Mouse (Mus musculus): ENCODE results near the gene Tmem255b.

The Tmem255b gene

DNA sequence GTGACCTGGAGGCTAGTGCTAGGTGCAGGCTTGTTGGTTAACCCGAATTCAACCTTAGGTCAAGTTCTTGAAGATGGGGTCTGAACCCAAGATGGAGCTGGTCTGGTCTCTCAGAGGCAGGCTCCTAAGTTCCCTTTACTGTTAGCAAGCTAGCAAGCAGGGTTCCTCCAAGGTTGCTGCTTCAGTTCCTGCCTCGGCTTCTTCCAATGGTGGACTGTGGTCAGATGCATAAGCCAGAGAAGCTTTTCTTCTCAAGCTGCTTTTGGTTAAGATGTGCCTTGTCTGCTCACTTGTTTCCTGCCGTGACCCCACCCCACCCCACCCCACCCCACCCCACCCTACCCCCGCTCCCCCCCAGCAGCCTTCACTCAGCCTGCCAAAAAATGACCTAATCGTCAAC lies 1.9 kb upstream of the Tmem255b start:
- in situ Hi-C loops (cut with MboI; ENCODE audit: low pct_unique_long_range_greater_than_20kb in 1 of 2, low sequenced_read_pairs in 2 of 2, unreplicated experiment in 1 of 2): no loop called here

DNA sequence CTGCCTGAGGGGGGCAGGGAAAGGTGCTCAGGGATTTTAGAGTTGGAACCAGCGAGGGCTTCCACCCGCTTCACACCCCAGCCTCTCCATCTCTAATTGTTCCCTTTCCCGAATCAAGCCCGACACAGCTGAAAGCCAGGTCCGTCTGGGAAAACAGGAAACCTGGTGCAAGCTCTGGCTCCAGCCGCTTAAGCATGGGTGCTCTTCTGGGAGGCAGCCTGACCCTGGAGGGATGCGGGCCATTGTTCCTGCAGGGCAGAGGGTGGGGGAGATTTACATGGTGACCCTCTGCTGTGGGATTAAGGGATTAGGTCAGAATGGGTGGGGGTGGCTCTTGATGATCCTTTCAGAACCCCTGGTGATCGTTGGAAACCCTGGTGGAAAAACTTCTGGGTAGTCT lies 1.1 kb downstream of the Tmem255b start:
- in situ Hi-C loops (cut with MboI; ENCODE audit: low pct_unique_long_range_greater_than_20kb in 1 of 2, low sequenced_read_pairs in 2 of 2, unreplicated experiment in 1 of 2): no loop called here

DNA sequence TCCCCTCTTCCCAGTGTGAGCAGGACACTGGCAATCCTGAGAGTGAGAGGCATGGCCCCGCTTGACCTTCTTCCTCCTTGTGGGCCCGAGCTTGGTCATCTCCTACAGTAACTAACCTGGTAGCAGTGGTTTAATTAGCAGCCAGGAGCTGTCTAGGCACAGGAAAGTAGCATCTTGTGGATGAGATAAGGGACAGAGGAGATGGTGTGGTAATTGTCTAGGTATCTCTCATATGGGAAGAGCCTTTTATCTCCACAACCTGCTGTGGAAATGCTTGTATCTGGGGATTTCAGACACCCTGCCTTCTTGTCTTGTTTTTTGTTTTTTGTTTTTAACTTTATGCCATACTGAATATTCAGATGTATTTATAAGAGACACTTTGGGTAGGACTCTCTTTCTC lies 2.5 kb downstream of the Tmem255b start:
- in situ Hi-C loops (cut with MboI; ENCODE audit: low pct_unique_long_range_greater_than_20kb in 1 of 2, low sequenced_read_pairs in 2 of 2, unreplicated experiment in 1 of 2): no loop called here

DNA sequence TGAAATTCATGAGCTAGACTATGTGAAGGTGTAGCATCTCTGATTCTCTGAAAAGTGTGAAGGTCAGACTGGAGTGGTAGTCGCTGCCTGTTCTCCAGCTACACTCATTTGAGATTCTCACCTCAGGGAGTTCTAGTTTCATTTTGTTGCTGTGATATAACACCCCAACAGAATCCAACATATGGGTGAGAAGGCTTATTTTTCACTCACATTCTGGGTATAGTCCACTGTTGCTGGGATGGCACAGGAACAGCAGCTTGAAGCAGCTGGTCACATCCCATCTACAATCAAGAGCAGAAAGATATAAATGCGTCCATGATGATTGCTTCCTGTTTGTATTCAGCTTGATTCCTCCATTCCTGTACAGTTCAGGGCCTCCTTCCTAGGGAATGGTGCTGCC lies 7.2 kb downstream of the Tmem255b start:
- in situ Hi-C loops (cut with MboI; ENCODE audit: low pct_unique_long_range_greater_than_20kb in 1 of 2, low sequenced_read_pairs in 2 of 2, unreplicated experiment in 1 of 2): no loop called here

DNA sequence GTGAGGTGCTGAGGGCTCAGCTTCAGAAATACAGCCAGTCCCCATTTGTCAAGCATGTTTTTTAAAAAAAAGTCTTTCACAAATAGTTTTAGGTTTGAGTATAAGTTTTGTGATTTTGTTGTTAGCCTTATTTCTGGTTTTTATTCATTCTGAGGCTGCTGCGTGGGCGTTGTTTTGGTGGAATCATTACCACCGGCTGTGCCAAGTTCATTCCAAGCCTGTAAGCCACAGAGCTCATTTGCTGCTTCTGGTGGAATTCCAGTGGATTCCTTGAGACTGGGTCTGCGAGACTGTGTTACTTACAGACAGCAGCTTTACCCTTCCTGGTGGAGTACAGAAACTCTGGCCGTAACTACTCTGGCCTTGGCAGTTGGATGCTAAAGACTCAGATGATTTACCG lies 11.5 kb downstream of the Tmem255b start:
- in situ Hi-C loops (cut with MboI; ENCODE audit: low pct_unique_long_range_greater_than_20kb in 1 of 2, low sequenced_read_pairs in 2 of 2, unreplicated experiment in 1 of 2): no loop called here

DNA sequence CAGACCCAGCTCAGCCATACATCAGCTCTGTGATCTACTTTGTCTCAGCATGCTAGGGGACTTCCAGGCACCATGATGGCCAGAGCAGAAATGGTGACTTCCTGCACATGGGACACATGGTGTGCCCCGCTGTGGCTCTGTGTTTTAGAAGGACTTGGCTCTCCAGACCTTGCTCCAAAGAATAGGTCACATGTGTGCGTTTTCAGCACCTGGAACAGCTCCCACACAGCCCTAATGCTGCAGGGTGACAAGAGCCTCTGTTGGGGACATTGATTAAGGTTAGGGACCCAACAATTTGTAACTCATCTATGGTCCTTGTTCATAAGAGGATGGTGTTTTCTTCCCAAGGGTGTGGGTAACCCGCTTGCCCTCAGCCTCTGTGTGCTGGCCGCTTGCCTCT lies 13.2 kb downstream of the Tmem255b start:
- in situ Hi-C loops (cut with MboI; ENCODE audit: low pct_unique_long_range_greater_than_20kb in 1 of 2, low sequenced_read_pairs in 2 of 2, unreplicated experiment in 1 of 2): no loop called here

DNA sequence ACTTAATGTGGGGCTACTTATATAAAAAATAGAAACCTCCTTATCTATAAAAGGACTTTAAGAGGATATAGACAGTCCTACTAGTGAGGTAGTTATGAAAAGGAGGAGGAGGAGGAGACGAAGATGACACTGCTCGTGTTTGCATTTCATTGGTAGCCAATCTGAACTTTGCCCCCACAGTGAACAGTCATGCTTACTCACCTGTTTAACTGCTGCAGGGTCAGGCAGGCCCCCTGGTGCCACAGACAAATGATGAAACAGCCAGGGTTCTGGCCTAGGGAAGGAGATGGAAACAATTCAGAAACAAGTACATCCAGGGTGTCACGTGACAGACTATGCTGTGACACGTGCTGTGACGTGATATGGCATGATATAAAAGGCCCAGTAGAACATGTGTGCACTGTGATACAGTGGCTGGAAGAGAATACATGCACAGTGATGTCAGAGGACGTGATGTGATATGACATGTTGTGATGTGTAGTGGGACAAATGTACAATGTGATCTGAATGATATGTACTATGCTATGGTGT lies 16.8 kb downstream of the Tmem255b start:
- in situ Hi-C loops (cut with MboI; ENCODE audit: low pct_unique_long_range_greater_than_20kb in 1 of 2, low sequenced_read_pairs in 2 of 2, unreplicated experiment in 1 of 2): no loop called here

DNA sequence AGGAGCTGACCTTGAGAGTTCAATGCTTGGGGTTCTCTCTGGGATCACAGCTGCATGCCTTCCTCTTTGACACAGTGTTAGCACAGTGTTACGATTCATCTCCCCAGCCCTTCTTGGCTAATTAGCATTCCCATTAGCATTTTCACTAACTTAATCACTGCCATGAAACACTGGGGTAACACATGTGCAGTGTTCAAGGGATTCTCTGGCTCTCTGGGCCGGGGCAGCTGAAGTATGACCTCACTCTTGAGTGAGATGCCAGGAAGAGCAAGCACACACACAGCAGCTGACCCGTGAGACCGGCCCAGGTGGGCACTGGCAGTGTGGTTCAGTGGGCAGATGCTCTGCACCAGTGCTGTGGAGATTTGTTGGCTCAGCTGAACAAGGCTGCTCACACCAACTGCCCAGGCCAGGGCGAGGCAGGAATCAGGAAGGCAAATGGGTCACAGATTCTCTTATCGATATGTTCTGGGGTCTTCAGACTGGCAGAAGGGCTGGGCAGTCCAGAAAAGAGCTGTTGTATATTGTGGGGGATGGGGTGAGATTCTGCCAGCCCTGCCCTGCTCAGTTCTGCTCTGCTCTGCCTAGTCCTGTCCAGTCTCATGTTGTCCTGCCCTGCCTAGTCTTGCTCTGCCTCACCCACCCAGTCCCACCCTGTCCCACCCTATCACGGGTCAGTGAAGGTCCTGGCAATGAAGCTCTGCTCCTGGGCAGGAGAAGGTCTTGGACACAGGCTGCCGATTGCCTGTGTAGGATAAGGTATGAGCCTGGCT lies 19.5 kb downstream of the Tmem255b start:
- in situ Hi-C loops (cut with MboI; ENCODE audit: low pct_unique_long_range_greater_than_20kb in 1 of 2, low sequenced_read_pairs in 2 of 2, unreplicated experiment in 1 of 2): no loop called here

DNA sequence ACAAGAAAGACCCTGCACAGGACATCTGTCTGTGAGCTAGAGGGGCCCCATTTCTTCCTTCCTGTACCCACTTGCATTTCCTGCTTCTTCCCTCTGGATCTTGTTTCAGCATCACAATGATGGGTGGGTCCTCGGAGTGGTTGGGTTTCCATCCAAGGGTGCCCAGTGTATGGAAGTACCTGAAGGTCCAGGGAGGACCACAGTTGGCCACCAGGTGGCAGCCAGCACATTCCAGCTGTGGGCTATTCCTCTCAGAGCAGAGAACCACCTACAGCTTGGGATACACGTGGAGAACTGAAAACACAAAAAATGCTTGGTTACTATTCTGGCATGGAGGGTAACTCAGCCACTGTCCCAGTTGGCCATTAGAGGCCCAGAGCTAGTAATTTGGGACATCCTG lies 20.3 kb downstream of the Tmem255b start:
- in situ Hi-C loops (cut with MboI; ENCODE audit: low pct_unique_long_range_greater_than_20kb in 1 of 2, low sequenced_read_pairs in 2 of 2, unreplicated experiment in 1 of 2): no loop called here

DNA sequence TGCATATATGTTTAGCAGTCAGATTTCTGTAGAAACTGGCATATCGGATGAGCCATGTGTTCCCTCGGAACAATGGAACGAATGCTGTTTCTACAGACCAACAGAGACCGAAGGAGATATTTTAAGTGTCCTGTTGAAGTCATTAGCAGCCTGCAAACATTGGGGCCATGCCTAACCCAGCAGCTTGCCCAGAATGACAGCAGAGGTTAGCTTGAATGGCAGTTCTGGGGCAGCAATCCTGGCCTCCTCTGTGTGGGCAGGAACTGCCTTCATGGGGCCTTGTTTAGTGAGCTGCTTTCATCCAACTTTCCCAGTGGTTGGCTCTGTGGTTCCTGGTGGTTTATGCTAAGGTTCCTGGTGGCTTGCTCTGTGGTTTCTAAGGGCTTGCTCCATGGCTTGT lies 24.4 kb downstream of the Tmem255b start:
- in situ Hi-C loops (cut with MboI; ENCODE audit: low pct_unique_long_range_greater_than_20kb in 1 of 2, low sequenced_read_pairs in 2 of 2, unreplicated experiment in 1 of 2): no loop called here

DNA sequence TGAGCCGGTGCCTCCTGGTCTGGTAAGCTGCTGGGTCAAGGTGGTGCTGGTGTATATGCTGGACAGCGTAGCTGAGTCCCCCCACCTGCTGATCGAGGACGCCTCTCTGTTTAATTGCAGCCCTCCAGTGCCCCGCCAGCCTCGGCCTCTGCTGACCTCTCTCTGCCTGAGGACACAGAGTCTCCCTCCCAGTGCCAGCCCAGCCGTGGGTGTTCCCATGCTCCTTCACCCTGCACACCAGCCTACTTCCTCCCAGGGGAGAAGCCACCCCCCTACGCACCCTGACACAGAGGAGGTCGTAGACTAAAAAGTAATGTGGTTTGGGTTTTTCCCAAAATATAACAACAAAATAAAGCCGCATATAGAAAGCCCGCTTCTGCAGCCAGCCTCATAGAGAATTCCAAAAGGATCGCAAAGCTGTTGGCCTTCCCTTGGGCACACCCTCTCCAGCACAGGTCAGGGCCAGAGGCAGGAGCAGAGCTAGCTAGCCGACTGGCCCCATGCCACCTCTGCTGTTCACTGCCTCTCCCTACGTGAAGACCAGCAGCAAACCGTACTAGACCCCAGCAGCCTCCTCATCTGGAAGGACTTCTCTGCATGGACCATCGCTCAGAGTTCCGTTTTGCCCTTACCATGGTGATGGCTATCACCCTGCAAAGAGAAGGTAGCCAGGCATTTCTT lies 26.2 kb downstream of the Tmem255b start:
- in situ Hi-C loops (cut with MboI; ENCODE audit: low pct_unique_long_range_greater_than_20kb in 1 of 2, low sequenced_read_pairs in 2 of 2, unreplicated experiment in 1 of 2): no loop called here

DNA sequence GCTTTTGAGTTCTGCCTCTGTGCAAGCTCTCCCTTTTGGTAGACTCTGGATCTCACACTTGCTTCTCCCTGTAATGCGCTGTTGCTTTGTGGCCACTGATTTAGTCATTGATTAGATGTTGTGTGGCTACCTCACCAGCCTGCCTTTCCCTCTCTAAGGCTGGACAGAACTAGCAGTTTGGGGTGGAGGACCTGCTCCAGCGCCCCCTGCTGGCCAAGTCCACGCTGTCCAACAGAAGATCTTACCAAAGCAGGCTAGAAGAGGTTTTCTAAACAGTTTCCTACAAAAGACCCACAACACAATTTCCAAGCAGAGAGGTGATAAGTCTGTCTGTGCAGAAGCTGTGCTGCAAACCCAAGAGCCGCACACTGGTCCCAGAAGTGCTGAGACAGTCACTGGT lies 26.9 kb downstream of the Tmem255b start:
- in situ Hi-C loops (cut with MboI; ENCODE audit: low pct_unique_long_range_greater_than_20kb in 1 of 2, low sequenced_read_pairs in 2 of 2, unreplicated experiment in 1 of 2): no loop called here

DNA sequence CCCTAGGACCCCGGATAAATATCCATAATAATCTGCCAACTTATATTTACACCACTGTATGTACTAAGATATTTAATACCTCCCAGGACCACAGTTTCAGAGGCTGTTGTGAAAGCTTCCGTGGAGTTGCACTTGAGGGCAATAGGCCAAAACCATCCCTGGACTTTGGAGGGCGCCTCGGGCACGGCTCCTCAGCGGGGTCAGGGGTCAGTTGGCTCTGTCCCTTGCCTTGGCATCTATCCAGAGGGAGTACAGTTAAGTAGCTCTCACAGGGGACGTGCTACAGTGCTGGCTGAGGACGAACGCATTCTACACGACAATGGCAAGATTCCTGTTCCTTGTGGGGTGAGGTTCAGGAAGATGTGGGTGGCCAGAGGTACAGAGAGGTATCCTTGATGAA lies 27.4 kb downstream of the Tmem255b start:
- in situ Hi-C loops (cut with MboI; ENCODE audit: low pct_unique_long_range_greater_than_20kb in 1 of 2, low sequenced_read_pairs in 2 of 2, unreplicated experiment in 1 of 2): no loop called here

DNA sequence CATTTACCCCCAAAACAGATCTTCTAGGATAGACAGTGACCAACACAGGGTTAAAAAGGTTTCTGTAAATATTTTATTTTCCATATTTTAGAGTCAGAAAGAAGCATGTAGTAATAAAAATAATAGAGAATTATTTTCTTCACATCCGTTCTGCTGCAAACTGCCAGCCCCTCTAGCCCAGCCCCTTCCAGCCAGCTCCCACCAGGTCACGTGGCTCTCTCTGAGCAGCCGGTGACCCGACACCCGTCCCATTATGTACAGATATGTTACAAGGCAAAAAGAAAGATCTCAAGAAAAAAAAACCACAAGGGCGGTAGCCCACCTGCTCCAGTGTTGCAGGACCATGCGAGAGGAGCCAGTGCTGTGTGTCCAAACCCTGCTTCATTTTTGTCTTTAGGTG lies 30.3 kb downstream of the Tmem255b start:
- in situ Hi-C loops (cut with MboI; ENCODE audit: low pct_unique_long_range_greater_than_20kb in 1 of 2, low sequenced_read_pairs in 2 of 2, unreplicated experiment in 1 of 2): no loop called here

DNA sequence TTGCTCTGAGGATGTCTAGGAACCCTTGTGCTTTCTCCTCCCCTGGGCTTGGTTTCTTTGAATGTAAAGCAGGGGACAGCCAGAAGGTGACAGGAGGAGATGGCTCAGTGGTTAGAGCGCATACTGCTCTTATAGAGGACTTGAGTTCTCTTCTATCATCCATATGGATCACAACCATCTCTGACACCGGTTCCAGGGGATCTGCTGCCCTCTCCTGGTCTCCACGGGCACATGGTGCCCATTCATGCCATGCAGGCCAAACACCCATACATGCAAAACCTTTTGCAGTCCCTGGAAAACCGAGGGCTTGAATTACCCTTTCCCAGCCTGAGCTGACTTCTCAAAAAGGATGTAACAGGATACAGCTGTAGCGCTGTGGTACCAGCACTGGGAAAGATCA lies 32.0 kb downstream of the Tmem255b start:
- in situ Hi-C loops (cut with MboI; ENCODE audit: low pct_unique_long_range_greater_than_20kb in 1 of 2, low sequenced_read_pairs in 2 of 2, unreplicated experiment in 1 of 2): no loop called here

DNA sequence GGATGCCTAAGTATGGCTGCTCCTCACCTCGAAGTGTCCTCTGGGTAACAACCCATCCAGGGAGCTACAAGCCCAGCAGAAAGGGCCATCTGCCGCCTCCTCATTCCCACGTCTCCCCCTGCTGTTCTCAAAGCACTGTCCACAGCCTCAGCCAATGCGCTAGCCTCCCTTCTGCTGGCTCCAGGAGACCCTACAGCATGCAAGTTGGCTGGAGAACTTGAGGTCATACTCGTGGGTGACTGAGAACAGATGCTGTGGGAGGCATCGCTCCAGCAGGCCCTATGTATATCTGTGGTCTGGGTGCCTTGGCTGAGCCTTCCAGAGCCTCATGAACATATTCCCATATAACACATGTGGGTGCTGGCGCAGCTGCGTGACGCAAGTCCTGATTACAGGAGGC lies 33.7 kb downstream of the Tmem255b start:
- in situ Hi-C loops (cut with MboI; ENCODE audit: low pct_unique_long_range_greater_than_20kb in 1 of 2, low sequenced_read_pairs in 2 of 2, unreplicated experiment in 1 of 2): no loop called here

DNA sequence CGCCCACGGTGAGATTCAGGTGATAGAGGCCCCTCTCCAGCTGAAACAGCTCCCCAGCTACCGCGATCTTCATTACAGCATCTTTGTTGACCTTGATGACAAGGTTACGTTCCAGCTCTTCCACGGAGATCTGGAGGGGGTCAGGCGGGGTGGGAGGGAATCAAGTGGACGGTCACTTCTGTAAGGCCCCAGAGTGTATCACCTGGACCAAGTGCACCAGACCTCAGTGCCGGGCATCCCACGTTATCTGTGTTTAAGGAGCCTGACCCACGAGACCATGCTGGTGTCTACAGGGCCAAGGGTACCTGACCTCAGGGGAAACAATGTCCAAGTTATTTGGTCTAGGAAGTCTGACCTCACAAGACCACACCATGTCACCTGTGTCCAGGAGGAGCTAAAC lies 36.5 kb downstream of the Tmem255b start:
- in situ Hi-C loops (cut with MboI; ENCODE audit: low pct_unique_long_range_greater_than_20kb in 1 of 2, low sequenced_read_pairs in 2 of 2, unreplicated experiment in 1 of 2): no loop called here

DNA sequence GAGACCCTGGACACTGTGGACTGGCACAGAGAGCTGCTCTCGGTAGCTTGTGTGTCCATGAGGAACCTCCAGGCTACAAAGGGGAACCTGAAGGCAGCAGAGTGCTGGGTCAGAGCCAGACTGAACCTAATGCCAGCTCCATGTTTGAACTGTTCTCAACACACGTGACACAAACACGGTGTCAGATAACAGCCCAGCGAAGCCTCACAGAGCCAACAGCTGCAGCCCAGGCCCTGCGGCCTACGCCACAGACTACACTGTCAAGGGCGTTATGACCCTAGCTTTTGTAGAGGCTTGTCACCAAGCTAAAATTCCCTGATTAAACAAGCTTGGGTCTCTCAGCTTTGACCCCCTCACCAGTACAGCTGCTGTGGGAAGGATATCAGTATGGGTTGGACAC lies 37.3 kb downstream of the Tmem255b start:
- in situ Hi-C loops (cut with MboI; ENCODE audit: low pct_unique_long_range_greater_than_20kb in 1 of 2, low sequenced_read_pairs in 2 of 2, unreplicated experiment in 1 of 2): no loop called here

DNA sequence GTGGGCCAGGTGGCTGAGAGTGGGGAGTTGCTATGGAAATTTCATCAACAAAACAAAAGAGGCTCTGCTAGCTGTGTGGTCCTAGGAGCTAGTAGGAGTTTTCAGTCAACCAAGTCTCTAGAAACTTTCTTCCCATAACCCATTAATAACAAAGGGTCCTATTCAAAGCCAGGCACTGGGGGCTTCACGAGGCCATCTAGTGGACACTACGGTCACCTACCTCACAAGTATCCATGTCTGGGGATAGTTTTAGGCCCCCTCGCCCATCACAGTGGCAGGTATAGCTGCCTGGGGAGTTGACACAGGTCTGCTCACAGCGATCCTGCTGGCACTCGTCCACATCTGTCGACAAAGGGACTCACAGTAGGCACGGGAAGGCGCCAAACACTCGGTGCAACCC lies 40.9 kb downstream of the Tmem255b start:
- in situ Hi-C loops (cut with MboI; ENCODE audit: low pct_unique_long_range_greater_than_20kb in 1 of 2, low sequenced_read_pairs in 2 of 2, unreplicated experiment in 1 of 2): no loop called here

DNA sequence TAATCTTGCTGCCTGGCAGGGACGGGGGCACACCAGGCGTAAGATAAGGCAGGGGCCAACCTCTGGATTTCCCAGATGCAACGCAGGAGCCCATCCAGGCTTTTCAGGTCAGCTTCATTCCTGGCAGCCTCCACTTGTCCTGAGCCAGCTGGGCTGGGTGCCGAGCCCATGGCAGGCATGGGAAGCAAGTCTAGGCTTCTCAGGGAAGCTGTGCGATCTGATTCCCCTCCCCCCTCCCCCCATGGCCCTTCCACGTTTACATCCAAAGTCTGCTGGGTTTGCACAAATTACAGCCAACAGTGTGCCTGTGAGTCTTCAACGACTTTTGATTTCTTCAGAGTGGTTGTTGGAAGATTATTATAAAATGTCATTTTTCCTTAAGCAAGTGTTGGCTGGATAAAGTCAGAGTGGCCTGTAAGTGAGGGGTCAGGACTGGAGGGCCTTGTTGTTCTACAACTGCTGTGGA lies 46.1 kb downstream of the Tmem255b start:
- in situ Hi-C loops (cut with MboI; ENCODE audit: low pct_unique_long_range_greater_than_20kb in 1 of 2, low sequenced_read_pairs in 2 of 2, unreplicated experiment in 1 of 2): no loop called here

All from mouse embryonic stem cell (cell line).